Mouse (Mus musculus) forebrain, embryonic 11.5 days (tissue): ENCODE results near the gene Xpc. TPM values are rescaled to one million over a fixed set of nuclear protein-coding genes. Genes with fewer than 3 reads are reported as not detected.
"Not testable (repeated sequence)": the region's sequence is repeated elsewhere in the genome, so short reads cannot be mapped to it uniquely, and the experiment has no call there.

ENCODE experiments used
- ATAC-seq: fragments of 200-750 bp; cut with Nextera tagmentation; replicated peaks from 2 replicates; pipeline ENCODE4 v1.8.0; 2017; ENCODE audit warnings: moderate TSS enrichment; ENCODE audit not compliant: low FRiP score
- DNase-seq: peaks from one replicate; pipeline ENCODE4 v3.0.0-alpha.2; 2017; ENCODE audit warnings: low spot score
- H3K27ac ChIP-seq: fragments of 300-500 bp; sonication (generic); 2 replicates; pipeline ENCODE4 v1.5.1; 2014; ENCODE audit warnings: low read depth, low read length
- H3K27me3 ChIP-seq: fragments of 300-500 bp; sonication (generic); 2 replicates; pipeline ENCODE4 v1.6.1; 2014; ENCODE audit warnings: mild to moderate bottlenecking, low read length, mixed read lengths; ENCODE audit not compliant: control insufficient read depth, insufficient read depth
- H3K36me3 ChIP-seq: fragments of 300-500 bp; sonication (generic); 2 replicates; pipeline ENCODE4 v1.6.1; 2014; ENCODE audit warnings: mild to moderate bottlenecking, low read length, moderate library complexity, mixed read lengths; ENCODE audit not compliant: control insufficient read depth, insufficient read depth
- H3K4me1 ChIP-seq: fragments of 300-500 bp; sonication (generic); replicated peaks from 2 replicates; pipeline ENCODE4 v1.6.1; 2014; ENCODE audit warnings: low read length, mixed read lengths; ENCODE audit not compliant: control insufficient read depth, insufficient read depth
- H3K4me2 ChIP-seq: fragments of 300-500 bp; sonication (generic); 2 replicates; pipeline ENCODE4 v1.6.1; 2014; ENCODE audit warnings: low read depth, mild to moderate bottlenecking, low read length, moderate library complexity, mixed read lengths; ENCODE audit not compliant: severe bottlenecking
- H3K4me3 ChIP-seq: fragments of 300-500 bp; sonication (generic); 2 replicates; pipeline ENCODE4 v1.5.1; 2014; ENCODE audit warnings: low read depth, low read length
- H3K9ac ChIP-seq: fragments of 300-500 bp; sonication (generic); 2 replicates; pipeline ENCODE4 v1.6.1; 2014; ENCODE audit warnings: low read length
- H3K9me3 ChIP-seq: fragments of 300-500 bp; sonication (generic); 2 replicates; pipeline ENCODE4 v1.6.1; 2016; ENCODE audit warnings: low read length, mixed read lengths; ENCODE audit not compliant: control insufficient read depth
- WGBS: fragments of 180-500 bp; shearing (Covaris S2); extraction: QIAGEN DNeasy Blood & Tissue Kit; methylation state at CpG from one replicate; pipeline ENCODE4 v1.1.7; 2014; 5-methylcytosine and 5-hydroxymethylcytosine counted together
- polyA plus RNA-seq: library from polyadenylated mRNA; unstranded; fragments of >200 nt; fragmentation: Nextera tagmentation; extraction: Ambion mirVana; gene quantifications from 2 replicates; pipeline ENCODE4 v1.2.1, GENCODE M21; 2014

Xpc gene
- polyA plus RNA-seq, 1 experiment from 2014 or later = 22.5 TPM

- H3K27ac ChIP-seq = no peak within 1 kb of the TSS
- H3K4me3 ChIP-seq = peak within 1 kb of the TSS; percentile 66
- H3K4me1 ChIP-seq = peaks cover 12% of the 10 kb centered on the region
- no peaks in the 10 kb centered on the region; the same call in 1 of the 2 replicates for H3K36me3 ChIP-seq
- ATAC-seq (peak; percentile 97), DNase-seq (peak; percentile 97)
- peak within 1 kb of the TSS; percentile 70 for H3K4me2 ChIP-seq
- H3K9me3 ChIP-seq = no peaks in the 10 kb centered on the region
- WGBS = under 1% methylated on average over 74 of the region's 74 CpGs
- H3K9ac ChIP-seq = peak within 1 kb of the TSS; percentile 76
- H3K27me3 ChIP-seq = no peaks in the 10 kb centered on the region
Observed at GRCm38 (mm10) chr6:91472868-91473804, 42.6 kb downstream of the Xpc start, which contains the start of the genes Chchd4 and Tmem43. Chchd4 (minus strand) TSS chr6:91473546. Tmem43 (plus strand) TSS chr6:91473703.

DNA sequence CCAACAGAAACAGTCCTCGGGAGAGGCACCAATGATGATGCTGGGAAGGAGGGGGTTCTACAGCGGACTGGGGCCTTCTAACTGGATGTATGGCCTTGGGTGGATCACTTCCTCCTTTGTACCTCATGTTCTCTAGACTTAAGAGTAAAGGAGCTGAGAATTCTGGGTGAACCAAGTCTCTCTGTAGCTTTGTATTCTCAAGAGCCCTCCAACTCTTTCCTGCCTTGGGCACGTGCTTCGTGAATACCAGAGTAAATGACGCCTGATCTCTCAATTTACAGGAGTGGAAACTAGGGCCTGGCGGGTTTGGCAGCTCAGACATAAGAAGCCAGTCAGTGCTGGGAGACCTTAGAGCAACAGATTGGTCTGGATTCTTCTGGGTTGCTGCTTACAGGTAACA, 43.4 kb downstream of the Xpc start:
- 30% methylated on average over 6 of the region's 6 CpGs for WGBS
- H3K4me1 ChIP-seq = peaks cover 12% of the 10 kb centered on the region
- no peaks in the 10 kb centered on the region for H3K27me3 ChIP-seq
- H3K36me3 ChIP-seq = no peaks in the 10 kb centered on the region; the same call in 1 of the 2 replicates
- no peaks in the 10 kb centered on the region for H3K9me3 ChIP-seq
- peak overlapping the region; percentile 70 for H3K4me2 ChIP-seq
- H3K27ac ChIP-seq = no peak overlapping the region
- peak overlapping the region; percentile 66 for H3K4me3 ChIP-seq
- peak overlapping the region; percentile 76 for H3K9ac ChIP-seq
- DNase-seq (peak; percentile 46), ATAC-seq (no peak)

DNA sequence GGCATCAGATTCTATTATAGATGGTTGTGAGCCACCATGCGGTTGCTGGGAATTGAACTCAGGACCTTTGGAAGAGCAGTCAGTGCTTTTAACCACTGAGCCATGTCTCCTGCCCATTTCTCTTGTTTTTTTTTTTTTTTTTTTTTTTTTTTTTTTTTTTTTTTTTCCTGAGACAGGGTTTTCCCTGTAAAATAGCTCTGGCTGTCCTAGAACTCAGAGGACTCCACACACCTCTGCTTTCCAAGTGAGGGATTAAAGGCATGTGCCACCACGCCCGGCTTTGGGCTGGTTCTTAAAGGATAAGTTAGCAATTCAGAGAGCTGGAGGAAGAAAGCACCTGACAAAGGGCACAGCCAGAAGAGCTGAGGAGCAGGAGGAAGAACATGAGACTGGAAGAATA, 44.3 kb downstream of the Xpc start:
- H3K27ac ChIP-seq, H3K27me3 ChIP-seq, H3K9ac ChIP-seq, H3K36me3 ChIP-seq, H3K9me3 ChIP-seq, ATAC-seq, H3K4me2 ChIP-seq: not testable (repeated sequence)
- 98% methylated on average over 3 of the region's 3 CpGs for WGBS
- Histone ChIP-seq H3K4me3 (0 out of 2 replicates have a peak overlapping the region, but pooled peaks have one; percentile 66), H3K4me1 (peaks cover 12% of the 10 kb centered on the region)
- DNase-seq = peak; percentile 40

DNA sequence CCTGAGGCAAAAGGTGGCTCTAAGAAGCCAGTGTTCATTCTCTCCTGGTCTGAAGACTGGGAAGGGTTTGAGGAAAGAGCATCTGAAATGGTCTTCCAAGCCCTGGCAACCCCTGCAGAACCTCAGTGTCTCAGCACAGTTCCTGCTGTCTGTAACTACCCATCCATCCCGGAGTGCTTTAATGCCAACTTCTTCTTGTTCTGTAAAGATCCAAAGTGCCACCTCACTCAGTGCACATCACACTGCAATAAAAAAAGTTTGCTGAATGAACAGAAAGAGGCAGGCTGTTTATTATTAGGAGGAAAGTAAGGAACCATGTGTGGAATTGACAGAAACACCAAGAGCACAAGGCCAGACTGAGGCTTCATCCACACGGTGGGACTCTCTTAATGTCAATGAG, 45.0 kb downstream of the Xpc start:
- DNase-seq = no peak
- no peak for ATAC-seq
- H3K4me2 ChIP-seq = no peak overlapping the region
- H3K27ac ChIP-seq = no peak overlapping the region
- no peaks in the 10 kb centered on the region for H3K9me3 ChIP-seq
- no peaks in the 10 kb centered on the region; the same call in 1 of the 2 replicates for H3K36me3 ChIP-seq
- no peak overlapping the region for H3K4me3 ChIP-seq
- no peak overlapping the region for H3K9ac ChIP-seq
- WGBS = 91% methylated on average over 2 of the region's 2 CpGs
- H3K27me3 ChIP-seq = no peaks in the 10 kb centered on the region
- peaks cover 11% of the 10 kb centered on the region for H3K4me1 ChIP-seq

GRCm38 (mm10) chr6:91467106-91467505, 48.6 kb downstream of the Xpc start:
- Histone ChIP-seq H3K9me3 (no peaks in the 10 kb centered on the region), H3K4me2 (no peak overlapping the region), H3K4me3 (no peak overlapping the region), H3K9ac (no peak overlapping the region), H3K36me3 (peaks cover 9% of the 10 kb centered on the region; the same call in 1 of the 2 replicates), H3K4me1 (peaks cover 3% of the 10 kb centered on the region; the same call in 1 of the 2 replicates), H3K27me3 (no peaks in the 10 kb centered on the region), H3K27ac (no peak overlapping the region)
- ATAC-seq (no peak), DNase-seq (peak; percentile 28)
- 82% methylated on average over 1 of the region's 1 CpGs for WGBS

GRCm38 (mm10) chr6:91465756-91466155, 49.9 kb downstream of the Xpc start:
- WGBS = 94% methylated on average over 2 of the region's 2 CpGs

GRCm38 (mm10) chr6:91459471-91459870, 56.2 kb downstream of the Xpc start:
- Histone ChIP-seq H3K36me3 (peaks cover 4% of the 10 kb centered on the region; the same call in 1 of the 2 replicates), H3K27ac (no peak overlapping the region), H3K9ac (no peak overlapping the region), H3K9me3 (no peaks in the 10 kb centered on the region), H3K4me3 (no peak overlapping the region), H3K4me1 (no peaks in the 10 kb centered on the region), H3K4me2 (no peak overlapping the region), H3K27me3 (no peaks in the 10 kb centered on the region)
- DNase-seq = no peak
- 96% methylated on average over 1 of the region's 1 CpGs for WGBS
- no peak for ATAC-seq

More at GRCm38 (mm10) chr6:91465756-91466155, 49.9 kb downstream of the Xpc start:
- no peak overlapping the region for H3K4me3 ChIP-seq
- no peak overlapping the region for H3K4me2 ChIP-seq
- H3K36me3 ChIP-seq = peaks cover 9% of the 10 kb centered on the region; the same call in 1 of the 2 replicates
- H3K9me3 ChIP-seq = no peaks in the 10 kb centered on the region
- peak; percentile 26 for DNase-seq
- H3K27ac ChIP-seq = no peak overlapping the region
- H3K4me1 ChIP-seq = no peaks in the 10 kb centered on the region
- ATAC-seq = no peak
- no peak overlapping the region for H3K9ac ChIP-seq
- no peaks in the 10 kb centered on the region for H3K27me3 ChIP-seq

- H3K36me3 ChIP-seq = no peaks in the 10 kb centered on the region
- ATAC-seq = no peak
- H3K4me2 ChIP-seq = no peak overlapping the region
- H3K9me3 ChIP-seq = no peaks in the 10 kb centered on the region
- WGBS = 72% methylated on average over 5 of the region's 5 CpGs
- DNase-seq = no peak
- H3K9ac ChIP-seq = no peak overlapping the region
- H3K4me3 ChIP-seq = no peak overlapping the region
- H3K4me1 ChIP-seq = no peaks in the 10 kb centered on the region
- H3K27me3 ChIP-seq = no peaks in the 10 kb centered on the region
- H3K27ac ChIP-seq = no peak overlapping the region
Observed at GRCm38 (mm10) chr6:91454546-91454945, 61.1 kb downstream of the Xpc start.
